Mouse (Mus musculus): ENCODE data around the gene Vsig10l. TPM values are rescaled to one million over a fixed set of nuclear protein-coding genes. Genes with fewer than 3 reads are reported as not detected.
A peak's percentile ranks its signal among the peaks of the same experiment; 100 is the strongest.

Gene Vsig10l
- total RNA-seq (2021) = 1 to 10 TPM in 1 of 2 experiments, under 1 TPM in 1; 0.81 to 1.8 TPM

DNA sequence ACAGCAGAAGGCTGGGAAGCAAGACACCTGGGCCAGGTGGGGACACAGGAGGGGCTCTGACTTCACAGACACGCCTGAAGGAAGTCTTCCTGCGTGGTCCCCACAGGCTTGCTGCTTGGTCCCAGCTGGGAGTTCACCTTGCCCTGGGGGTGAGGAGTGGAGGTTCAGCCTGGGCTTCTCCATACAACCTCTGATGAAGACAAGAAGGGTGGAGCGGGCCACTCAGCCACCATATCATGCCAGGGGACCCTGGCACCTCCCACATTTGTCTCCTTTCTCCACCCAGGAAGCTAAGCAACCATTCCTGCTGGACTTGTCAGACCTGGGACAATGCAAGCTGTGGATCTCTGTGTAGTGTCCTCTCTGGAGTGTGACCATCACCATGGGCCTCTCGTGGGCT, at the start of gene Vsig10l:
Gene Vsig10l (plus strand): TSS at position 301 of the 400 bp plus-strand sequence.
- intact Hi-C loops (cut with DNase I) = loop anchor here (10.0 kb wide), 1 partner anchor 432 kb away; no protein-coding TSS in a partner anchor
- DNase-seq (ENCODE audit: low spot score) = no peak

GRCm38 (mm10) chr7:43417298-43417697, 45.7 kb upstream of the Vsig10l start:
- intact Hi-C loops (cut with DNase I) = no loop called here
- no peak for DNase-seq (ENCODE audit: low spot score)

DNA sequence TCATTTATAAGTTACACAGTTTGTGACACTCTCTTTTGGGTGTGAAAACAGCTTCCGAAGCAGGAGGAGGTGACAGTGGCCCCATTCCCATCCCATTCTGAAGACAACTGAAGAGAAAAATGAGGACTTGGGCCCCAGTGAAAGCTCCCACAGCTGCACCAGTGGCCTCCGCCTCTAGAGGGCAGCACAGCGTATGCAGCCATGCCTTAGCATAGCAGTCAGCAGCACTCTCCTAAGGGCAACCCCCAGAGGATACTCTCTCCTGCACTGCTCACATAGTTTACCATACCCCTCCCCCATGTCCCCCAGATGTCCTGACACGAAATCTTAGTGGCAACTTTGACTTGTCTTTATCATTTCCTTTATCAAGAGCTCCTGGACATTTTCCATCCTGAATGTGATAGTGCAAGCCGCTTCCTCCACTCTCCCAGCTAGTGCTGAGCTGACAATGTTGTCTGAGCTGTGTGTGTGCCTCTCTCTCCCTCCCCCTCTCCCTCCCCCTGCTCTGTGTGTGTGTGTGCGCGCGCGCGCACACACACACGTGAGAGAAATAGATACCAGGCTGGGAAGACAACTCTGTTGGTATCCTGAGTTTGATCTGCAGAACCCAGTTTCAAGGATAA, 39.8 kb upstream of the Vsig10l start:
- DNase-seq (ENCODE audit: low spot score) = peak; percentile 49
- intact Hi-C loops (cut with DNase I) = loop anchor here (1.0 kb wide), 1 partner anchor 43 kb away; no protein-coding TSS in a partner anchor

- no peak for DNase-seq (ENCODE audit: low spot score)
- intact Hi-C loops (cut with DNase I) = loop anchor here (1.0 kb wide), 1 partner anchor 42 kb away; no protein-coding TSS in a partner anchor
These were observed 38.8 kb upstream of the Vsig10l start for GRCm38 (mm10) chr7:43423991-43424625.

GRCm38 (mm10) chr7:43427406-43427805, 35.5 kb upstream of the Vsig10l start, which contains the start of gene Lim2:
Gene Lim2, plus strand, starts transcription at chr7:43427670.
- intact Hi-C loops (cut with DNase I) = no loop called here
- DNase-seq (ENCODE audit: low spot score) = no peak

- no peak for DNase-seq (ENCODE audit: low spot score)
- intact Hi-C loops (cut with DNase I) = no loop called here
These were observed 33.5 kb upstream of the Vsig10l start for GRCm38 (mm10) chr7:43429500-43429899.

- no peak for DNase-seq (ENCODE audit: low spot score)
- intact Hi-C loops (cut with DNase I) = no loop called here
These were observed 30.1 kb upstream of the Vsig10l start for GRCm38 (mm10) chr7:43432891-43433290.

DNA sequence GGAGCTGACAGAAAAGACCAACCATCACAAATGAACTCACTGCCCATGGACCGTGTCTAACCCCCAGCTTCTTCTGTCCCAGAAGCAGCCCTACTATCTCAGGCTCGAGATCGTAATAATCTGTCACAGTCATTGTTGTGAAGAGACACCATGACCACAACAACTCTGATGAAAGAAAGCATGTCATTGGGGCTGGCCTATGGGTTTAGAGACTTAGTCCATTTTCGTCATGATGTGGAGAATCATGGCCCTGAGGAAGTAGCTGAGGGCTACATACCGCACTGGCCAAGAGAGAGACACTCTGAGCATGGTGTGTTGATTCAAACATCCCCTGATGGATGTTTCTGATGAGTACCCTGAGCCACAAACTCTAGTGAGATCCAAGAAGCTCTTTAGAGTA, 28.3 kb upstream of the Vsig10l start:
- DNase-seq (ENCODE audit: low spot score) = no peak
- intact Hi-C loops (cut with DNase I) = no loop called here

GRCm38 (mm10) chr7:43436341-43437255, 26.4 kb upstream of the Vsig10l start, which contains the start of gene Nkg7:
Gene Nkg7, plus strand, starts transcription at chr7:43437073.
- intact Hi-C loops (cut with DNase I) = no loop called here
- no peak for DNase-seq (ENCODE audit: low spot score)

DNA sequence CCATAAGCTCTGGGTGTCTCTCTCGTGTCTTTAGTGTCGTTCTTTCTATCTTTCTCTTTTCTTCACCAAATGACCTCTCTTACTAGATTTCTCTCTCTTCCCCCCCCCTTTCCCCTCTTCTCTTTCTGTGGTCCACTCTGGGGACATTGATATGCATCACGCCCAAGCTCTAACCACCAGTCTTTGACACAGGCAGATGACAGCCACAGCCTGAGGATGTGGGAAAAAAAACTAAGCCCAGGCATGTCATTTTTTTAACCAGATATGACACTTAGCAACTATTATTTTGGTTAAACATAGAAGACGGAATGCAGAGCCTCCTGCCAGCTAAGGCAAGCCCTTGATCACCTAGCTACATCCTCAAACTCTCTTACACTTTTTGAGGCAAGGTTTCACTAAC, 24.3 kb upstream of the Vsig10l start:
- no peak for DNase-seq (ENCODE audit: low spot score)
- intact Hi-C loops (cut with DNase I) = no loop called here

- intact Hi-C loops (cut with DNase I) = loop anchor here (5.0 kb wide), 1 partner anchor 128 kb away; the partner anchor contains the start of gene Zfp715
- DNase-seq (ENCODE audit: low spot score) = no peak
These were observed 22.5 kb upstream of the Vsig10l start, which contains the start of gene Cldnd2 for GRCm38 (mm10) chr7:43440482-43440881. Gene Cldnd2, plus strand, starts transcription at chr7:43440782.

GRCm38 (mm10) chr7:43441071-43441470, 21.9 kb upstream of the Vsig10l start:
- no peak for DNase-seq (ENCODE audit: low spot score)
- intact Hi-C loops (cut with DNase I) = loop anchor here (5.0 kb wide), 1 partner anchor 129 kb away; the partner anchor contains the start of gene Zfp715

DNA sequence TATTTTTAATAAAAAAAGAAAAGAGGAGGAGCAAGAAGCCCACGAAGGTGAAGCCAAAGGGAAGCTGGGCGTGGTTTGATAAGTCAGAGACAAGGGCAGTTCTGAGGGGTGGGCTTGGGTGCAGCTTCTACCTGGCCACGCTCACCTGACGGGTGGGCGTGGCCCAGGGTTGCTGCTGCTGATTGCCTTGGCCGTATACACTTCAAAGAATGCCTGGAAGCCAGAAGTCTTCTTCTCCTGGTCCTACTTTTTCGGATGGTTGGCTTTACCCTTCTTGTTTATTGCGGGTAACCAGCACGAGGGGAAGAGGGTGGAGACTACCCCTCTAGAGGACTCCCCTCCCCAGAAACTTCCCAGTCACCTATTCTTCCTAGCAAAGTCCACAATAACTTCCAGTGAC, 20.3 kb upstream of the Vsig10l start:
- DNase-seq (ENCODE audit: low spot score) = no peak
- intact Hi-C loops (cut with DNase I) = loop anchor here (5.0 kb wide), 1 partner anchor 130 kb away; the partner anchor contains the start of gene Zfp715

DNA sequence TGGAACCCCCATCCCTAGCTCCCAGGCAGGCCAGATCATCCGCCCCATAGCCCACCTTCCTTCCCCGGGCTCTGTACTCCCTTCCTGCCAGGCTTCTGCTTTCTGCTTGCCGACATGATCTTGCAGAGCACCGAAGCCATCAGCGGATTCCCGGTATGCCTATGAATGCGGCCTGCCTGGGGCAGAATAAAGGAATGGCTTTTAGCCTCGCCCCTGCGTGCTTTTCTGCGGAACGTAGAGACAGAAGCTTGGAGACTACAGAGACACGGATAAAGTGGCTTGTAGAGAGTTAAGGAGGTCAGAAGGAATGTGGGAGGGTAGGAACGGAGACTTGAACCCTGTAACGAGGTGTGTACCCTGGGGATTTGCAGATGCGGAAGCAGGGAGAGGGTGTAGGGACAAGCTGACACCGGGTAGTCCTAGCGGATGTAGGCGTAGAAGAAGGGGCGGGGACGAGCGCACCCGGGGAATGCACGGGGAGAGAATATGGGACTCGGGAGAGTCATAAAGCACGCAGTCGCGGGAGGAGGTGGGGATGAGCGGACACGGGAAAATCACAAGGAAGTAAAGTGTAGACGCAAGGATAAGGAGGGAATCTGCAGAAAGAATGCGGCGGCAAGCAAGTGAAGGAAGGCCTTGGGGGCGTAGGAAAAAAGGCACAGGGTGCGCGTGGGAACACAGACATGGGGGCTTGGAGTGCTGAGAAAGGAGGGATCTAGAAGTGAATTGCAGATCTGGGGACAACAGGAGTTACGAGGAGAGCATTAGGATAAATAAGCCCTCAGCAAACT, 19.6 kb upstream of the Vsig10l start:
- DNase-seq (ENCODE audit: low spot score) = peak; percentile 77
- intact Hi-C loops (cut with DNase I) = loop anchor here (5.0 kb wide), 1 partner anchor 131 kb away; the partner anchor contains the start of gene Zfp715

DNA sequence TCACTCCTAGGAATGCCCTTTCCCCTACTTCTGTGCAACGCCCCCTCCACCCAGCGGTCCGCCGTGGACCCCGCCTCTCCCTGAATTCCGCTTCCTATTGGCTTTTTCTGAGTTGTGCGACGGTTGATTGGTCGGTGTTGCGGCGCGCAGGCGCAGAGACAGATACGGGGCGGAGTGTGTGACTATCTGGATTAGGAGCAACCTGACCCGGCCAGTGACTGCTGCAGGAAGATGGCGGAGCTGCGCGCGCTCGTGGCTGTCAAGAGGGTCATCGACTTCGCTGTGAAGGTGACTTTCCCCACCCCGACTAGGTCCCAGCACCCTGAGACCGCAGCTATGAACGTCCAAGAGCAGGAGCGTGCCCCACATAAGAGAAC, 19.0 kb upstream of the Vsig10l start, which contains the start of the genes Etfb and Gm45233:
Gene Etfb (plus strand): TSS at position 167 of the 377 bp plus-strand sequence.
Gene Gm45233 (plus strand): TSS at position 212 of the 377 bp plus-strand sequence.
- peak; percentile 97 for DNase-seq (ENCODE audit: low spot score)

DNA sequence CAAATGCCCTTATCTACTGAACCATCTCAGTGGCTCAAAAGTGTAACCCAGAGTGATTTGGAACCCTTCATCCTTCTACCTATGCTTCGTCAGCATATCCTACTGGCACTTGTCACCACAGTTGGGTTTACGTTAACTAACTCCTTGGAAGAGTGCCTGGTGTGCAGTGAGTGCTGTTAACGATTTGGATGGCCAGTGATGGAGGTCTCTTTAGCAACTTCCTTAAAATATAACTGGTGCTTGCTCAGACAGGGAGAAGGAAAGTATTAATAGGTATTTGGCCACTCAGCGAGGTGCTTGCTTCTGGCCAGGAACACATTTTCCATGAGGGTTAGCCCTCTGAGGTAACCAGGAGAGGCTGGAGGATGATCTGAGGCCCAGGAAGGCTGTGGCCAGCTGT, 15.2 kb upstream of the Vsig10l start:
- DNase-seq (ENCODE audit: low spot score) = no peak
- intact Hi-C loops (cut with DNase I) = no loop called here

More for the DNA sequence above, 19.0 kb upstream of the Vsig10l start, which contains the start of the genes Etfb and Gm45233:
- intact Hi-C loops (cut with DNase I) = loop anchor here (2.0 to 5.0 kb wide), 2 partner anchors 21 to 132 kb away; partner anchors contain the start of gene Zfp715

GRCm38 (mm10) chr7:43448246-43448645, 14.7 kb upstream of the Vsig10l start:
- no peak for DNase-seq (ENCODE audit: low spot score)
- intact Hi-C loops (cut with DNase I) = no loop called here

GRCm38 (mm10) chr7:43449811-43450210, 13.1 kb upstream of the Vsig10l start:
- no peak for DNase-seq (ENCODE audit: low spot score)
- intact Hi-C loops (cut with DNase I) = no loop called here

- no peak for DNase-seq (ENCODE audit: low spot score)
- intact Hi-C loops (cut with DNase I) = no loop called here
These were observed 11.2 kb upstream of the Vsig10l start for GRCm38 (mm10) chr7:43451726-43452125.
